In the genomic region with DNA sequence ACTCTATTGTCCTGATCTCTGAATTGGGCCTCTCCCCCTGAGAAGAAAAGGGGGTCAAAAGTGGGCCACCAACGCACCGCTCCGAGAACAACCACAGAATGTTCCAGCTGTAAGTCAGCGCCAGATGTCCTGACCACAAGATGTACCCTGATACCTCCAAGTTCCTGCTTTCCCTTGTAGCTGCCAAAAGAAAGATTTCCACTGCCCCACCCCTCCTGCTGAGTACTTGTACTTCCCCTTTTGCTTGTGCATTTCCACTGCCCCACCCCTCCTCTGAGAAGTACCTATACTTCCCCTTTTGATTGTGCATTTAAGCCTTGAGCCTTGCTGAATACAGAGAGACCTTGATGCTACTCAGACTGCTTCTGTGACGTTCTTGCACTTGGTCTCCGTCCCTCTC, we compare ENCODE assay signal across 8 mouse cellular contexts. TPM values are rescaled to one million over a fixed set of nuclear protein-coding genes. Genes with fewer than 3 reads are reported as not detected.
DNase-seq lines count a peak whose midpoint lies in the region; TF ChIP-seq lines count a peak whose summit lies in the region.
"Not testable (repeated sequence)": the region's sequence is repeated elsewhere in the genome, so short reads cannot be mapped to it uniquely, and the experiment has no call there.

No protein-coding gene starts in this region.

- TF ChIP-seq RAD21 in CH12.LX (IDR thresholded peaks at IDR 0.05; ENCODE audit: low read depth, low read length): not testable (repeated sequence)

- H3K27me3 ChIP-seq in CH12.LX (replicated peaks); thymus, adult 2 months (ENCODE audit: control insufficient read depth, insufficient read depth, low read length): not testable (repeated sequence)

- H3K79me2 ChIP-seq in CH12.LX (replicated peaks; ENCODE audit: control insufficient read depth, extremely low read depth, insufficient read depth, poor library complexity, severe bottlenecking): not testable (repeated sequence)

- WGBS in thymus, adult 2 months: 46% methylated on average over 6 of the region's 6 CpGs

- H3K36me3 ChIP-seq in CH12.LX (replicated peaks in 1 of 2; ENCODE audit: control insufficient read depth in 1 of 2, insufficient read depth in 1 of 2, low read length in 1 of 2); thymus, adult 2 months (ENCODE audit: control insufficient read depth, insufficient read depth, low read length): not testable (repeated sequence)

- DNase-seq in 3T3-L1 (ENCODE audit: low read depth, low spot score) (peak; percentile 53), A20 (ENCODE audit: low read depth, low spot score) (peak; percentile 68), CH12.LX (ENCODE audit: extremely low read depth) (peak; percentile 24), MEL-GATA-1-ER (ENCODE audit: extremely low read depth, low read depth) (peak; percentile 47)
- DNase-seq in T-cell, adult 2 months (ENCODE audit: low spot score): peak; percentile 12
- peak; percentile 6 to 17 for DNase-seq in spleen, postnatal 36 days (ENCODE audit: low spot score in 2 of 2)
- not testable (repeated sequence) for DNase-seq in thymus, adult 2 months
- DNase-seq in thymus, postnatal 14 days: peak; percentile 26

- in situ Hi-C loops in CH12.LX (cut with MboI; ENCODE audit: low pct_ligation_motif_present, low pct_unique_long_range_greater_than_20kb, low sequenced_read_pairs): not testable (repeated sequence)

- not testable (repeated sequence) for H3K27ac ChIP-seq in CH12.LX (ENCODE audit: insufficient read depth, low read depth)
- peak overlapping the region; percentile 47; the same call in 1 of the 2 replicates for H3K27ac ChIP-seq in thymus, adult 2 months (ENCODE audit: control insufficient read depth, insufficient read depth, low read length)

- dilution Hi-C loops in CH12.LX (cut with MboI; ENCODE audit: extremely low pct_ligation_motif_present, extremely low pct_unique_long_range_greater_than_20kb, low sequenced_read_pairs): not testable (repeated sequence)

- not testable (repeated sequence) for H3K4me2 ChIP-seq in CH12.LX (ENCODE audit: insufficient read depth, low read depth, poor library complexity, severe bottlenecking)

- H3K4me3 ChIP-seq in CH12.LX (replicated peaks in 1 of 3; ENCODE audit: low read depth in 2 of 3, low read length in 2 of 3, poor library complexity in 1 of 3); thymus, adult 2 months (ENCODE audit: control insufficient read depth, insufficient read depth, low read length): not testable (repeated sequence)

- not testable (repeated sequence) for H3K9ac ChIP-seq in CH12.LX (ENCODE audit: insufficient read depth, low read depth)

- H3K9me3 ChIP-seq in CH12.LX (replicated peaks; ENCODE audit: low read length): peaks cover 14% of the 10 kb centered on the region

- not testable (repeated sequence) for TF ChIP-seq POLR2A in CH12.LX (IDR thresholded peaks at IDR 0.05; ENCODE audit: low read depth, low read length); thymus, adult 2 months (IDR thresholded peaks at IDR 0.05; ENCODE audit: control insufficient read depth, extremely low read depth, insufficient read depth, low read length, poor library complexity)

- not testable (repeated sequence) for TF ChIP-seq EP300 in CH12.LX (IDR thresholded peaks at IDR 0.05; ENCODE audit: low read length)

- H3K4me1 ChIP-seq in CH12.LX (ENCODE audit: control insufficient read depth in 1 of 2, insufficient read depth in 2 of 2): peaks cover 8 to 13% of the 10 kb centered on the region in 2 experiments; a peak in 3 of 4 replicates
- H3K4me1 ChIP-seq in thymus, adult 2 months (replicated peaks; ENCODE audit: control insufficient read depth, insufficient read depth, low read length): not testable (repeated sequence)

- TF ChIP-seq CTCF in CH12.LX (conservative IDR thresholded peaks at IDR 0.05 in 1 of 2, IDR thresholded peaks at IDR 0.05 in 1 of 2; ENCODE audit: low read depth in 2 of 2, low read length in 2 of 2); thymus, adult 2 months (IDR thresholded peaks at IDR 0.05; ENCODE audit: borderline replicate concordance, control insufficient read depth, extremely low read depth, insufficient read depth, low read length, poor library complexity): not testable (repeated sequence)

RNA-seq across cellular contexts. Expression of a gene that starts 39.0 kb away (rescaled TPM):
- total RNA-seq in CH12.LX (2012; rRNA removed) (12.4 and 13.4 TPM in 2 replicates), CH12.LX (2014; rRNA removed) (20.9 and 25.3 TPM in 2 replicates)
- 14.7 and 15.5 TPM in 2 replicates for polyA plus RNA-seq in CH12.LX (2012; ENCODE audit: insufficient read length, low read depth)
- 14.3 and 18.5 TPM in 2 replicates for polyA plus RNA-seq in thymus, adult 2 months (2012; rRNA removed)
